Mouse (Mus musculus) adrenal gland, postnatal 4 days (tissue): ENCODE measurements around the gene Gm42417. TPM values are rescaled to one million over a fixed set of nuclear protein-coding genes. Genes with fewer than 3 reads are reported as not detected.
A peak's percentile ranks its signal among the peaks of the same experiment; 100 is the strongest.

Experiments used
- DNase-seq, 2 experiments: peaks; one replicate each; pipeline ENCODE4 v3.0.0; 2021 to 2022; ENCODE audit warnings: low spot score in 2 of 2, mixed read lengths in 2 of 2
- total RNA-seq, 2 experiments: library from RNA; stranded (reverse); gene quantifications; 2 replicates each; pipeline ENCODE4 v1.2.3; 2021

The Gm42417 gene
- total RNA-seq, 2 experiments from 2014 or later, result not detected

DNA sequence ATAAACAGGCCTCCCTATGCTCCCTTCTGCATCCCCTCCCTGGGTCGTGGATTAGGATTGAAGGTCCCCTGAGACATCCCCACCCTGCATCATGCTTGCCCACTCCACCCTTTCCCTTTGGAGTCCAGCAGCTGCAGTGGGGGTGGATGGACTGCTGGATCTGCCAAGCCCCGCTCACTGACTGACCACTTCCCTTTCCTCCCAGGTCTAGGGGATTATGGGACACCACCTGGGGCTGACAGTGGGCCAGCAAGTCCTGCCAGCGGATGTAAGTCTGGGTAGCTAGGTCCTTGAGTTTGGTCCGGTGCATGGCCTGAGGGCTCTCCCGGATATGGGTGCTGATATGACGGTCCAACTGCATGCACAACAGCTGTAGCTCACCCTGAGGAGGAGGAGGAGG, 24.9 kb upstream of the Gm42417 start:
- no peak for DNase-seq

DNA sequence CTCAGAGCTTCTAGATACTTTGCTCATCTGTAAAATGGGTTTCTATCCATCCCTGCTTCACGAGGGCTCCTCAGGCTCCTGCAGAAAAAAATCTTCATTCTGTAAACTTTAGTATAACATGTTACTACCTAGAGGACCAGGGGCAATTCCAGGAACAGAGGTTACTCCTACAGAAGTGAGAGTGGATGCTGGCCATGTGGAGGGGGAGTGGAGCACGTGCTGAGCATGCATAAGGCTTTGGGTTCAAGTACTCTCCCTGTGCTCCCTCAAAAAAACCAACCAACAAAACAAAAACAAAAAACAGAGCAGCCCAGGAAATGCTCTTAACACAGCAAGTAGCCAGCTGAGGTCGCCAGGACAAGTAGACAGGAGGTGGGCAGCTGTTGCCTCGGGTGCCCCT, 24.4 kb upstream of the Gm42417 start:
- no peak for DNase-seq

DNA sequence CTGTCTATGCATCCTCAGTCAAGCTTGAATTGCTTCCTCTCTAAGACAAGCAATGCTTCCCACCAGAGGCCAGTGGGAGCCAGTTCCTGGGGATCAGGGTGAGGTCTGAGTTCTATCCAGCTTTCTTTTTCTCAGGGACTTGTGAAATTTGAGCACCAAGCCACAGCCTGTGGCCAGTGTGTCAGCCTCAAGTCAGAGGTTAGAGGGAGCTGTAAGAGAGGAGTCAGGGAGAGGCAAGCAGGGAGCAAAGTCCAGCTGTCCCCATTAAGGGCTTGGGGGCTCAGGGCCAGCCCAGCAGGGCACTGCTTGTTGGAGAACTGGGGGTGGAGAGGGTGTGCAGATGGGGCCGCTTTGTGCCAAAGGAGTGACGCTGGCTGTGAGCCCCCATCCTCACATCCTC, 24.0 kb upstream of the Gm42417 start:
- no peak for DNase-seq

GRCm38 (mm10) chr1:36562388-36562787, 23.2 kb upstream of the Gm42417 start:
- DNase-seq, result no peak

GRCm38 (mm10) chr1:36560903-36561302, 21.7 kb upstream of the Gm42417 start:
- no peak for DNase-seq

- DNase-seq, result no peak
Measured at GRCm38 (mm10) chr1:36559888-36560287, 20.7 kb upstream of the Gm42417 start.

GRCm38 (mm10) chr1:36559256-36559655, 20.0 kb upstream of the Gm42417 start:
- DNase-seq, result no peak

GRCm38 (mm10) chr1:36558031-36558993, 19.1 kb upstream of the Gm42417 start, which contains the start of gene Sema4c:
Sema4c (minus strand) TSS chr1:36558349.
- peak; percentile 37 to 55 for DNase-seq

GRCm38 (mm10) chr1:36557457-36558011, 18.3 kb upstream of the Gm42417 start:
- DNase-seq, result peak; percentile 72 to 82

DNA sequence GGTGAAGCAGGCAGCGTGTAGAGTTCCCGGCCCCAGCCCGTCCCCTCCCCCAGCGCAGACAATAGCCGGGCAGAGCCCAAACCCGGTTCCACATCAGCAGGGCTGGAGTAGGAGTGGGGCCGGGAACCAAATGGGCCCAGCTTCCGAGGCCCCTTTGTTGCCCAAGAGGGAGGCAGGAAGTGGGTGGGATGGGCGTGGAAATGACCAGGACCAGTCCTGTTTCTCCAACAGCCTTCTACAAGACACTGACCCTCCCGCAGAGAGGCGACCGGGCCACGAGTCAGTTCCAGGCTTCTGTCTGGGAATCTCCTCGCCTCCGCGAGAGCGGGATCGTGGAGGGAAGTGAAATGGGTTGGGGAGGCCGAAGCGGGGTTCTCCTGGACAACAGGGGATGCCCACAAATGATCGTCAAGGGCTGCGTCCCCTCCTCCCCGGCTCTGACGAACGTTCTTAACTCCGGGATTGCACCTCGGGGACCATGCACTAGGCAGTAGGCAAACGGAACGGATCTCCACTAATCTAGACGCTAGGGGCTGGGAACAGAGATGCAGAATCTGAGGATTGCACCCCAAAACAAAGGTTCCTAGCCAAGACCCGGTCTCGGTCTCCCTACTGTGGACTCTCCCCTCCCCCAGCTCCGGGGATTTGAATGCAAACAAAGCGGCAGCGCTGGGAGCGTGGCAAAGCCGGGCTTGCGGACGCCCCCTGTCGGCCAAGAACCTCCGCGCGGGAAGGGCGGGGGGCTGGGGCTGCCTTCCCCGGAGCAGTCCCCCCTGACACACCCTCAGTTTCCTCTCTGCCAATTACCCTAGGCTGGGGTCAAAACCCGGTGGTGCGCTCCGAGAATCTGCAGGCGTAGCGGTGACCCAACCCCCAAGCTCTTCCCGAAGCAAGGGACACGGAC, 17.6 kb upstream of the Gm42417 start:
- peak; percentile 88 for DNase-seq

- DNase-seq, result no peak
Measured at GRCm38 (mm10) chr1:36555798-36556395, 16.7 kb upstream of the Gm42417 start.

DNA sequence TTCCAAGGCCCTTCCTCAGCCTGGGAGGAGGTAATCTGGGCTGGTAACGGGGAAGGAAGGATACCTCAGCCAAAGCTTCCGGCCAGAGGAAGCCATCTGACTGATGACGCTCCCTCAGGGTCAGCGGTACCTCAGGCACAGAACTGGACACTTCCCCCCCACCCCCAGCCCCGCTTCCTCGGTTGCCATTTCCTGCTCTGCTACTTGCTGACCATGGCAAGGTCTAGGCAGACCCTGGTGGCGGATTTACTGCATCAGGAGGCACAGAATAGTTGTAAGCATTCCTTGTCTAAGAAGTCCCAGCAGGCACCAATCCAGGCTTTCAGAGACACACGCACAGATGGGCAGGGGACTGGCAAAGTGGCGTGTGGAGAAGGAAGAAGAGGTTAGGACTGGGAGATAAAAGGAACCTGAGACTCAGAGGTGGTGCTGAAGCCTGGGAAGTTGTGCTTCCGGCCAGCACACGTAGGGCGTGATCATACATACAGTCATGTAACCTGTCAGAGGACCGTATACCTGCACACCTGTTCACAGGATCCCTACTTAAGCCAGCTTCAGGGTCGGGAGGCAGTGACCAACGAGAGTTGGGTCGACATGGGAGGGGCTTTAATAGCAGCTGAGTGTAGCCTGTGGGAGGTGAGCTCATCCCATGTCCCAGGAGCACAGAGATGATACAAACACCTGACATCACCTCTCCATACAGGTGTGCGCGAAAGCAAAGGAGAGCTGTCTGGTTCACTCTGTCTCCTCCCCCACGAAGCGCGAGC, 15.6 kb upstream of the Gm42417 start:
- no peak for DNase-seq

DNA sequence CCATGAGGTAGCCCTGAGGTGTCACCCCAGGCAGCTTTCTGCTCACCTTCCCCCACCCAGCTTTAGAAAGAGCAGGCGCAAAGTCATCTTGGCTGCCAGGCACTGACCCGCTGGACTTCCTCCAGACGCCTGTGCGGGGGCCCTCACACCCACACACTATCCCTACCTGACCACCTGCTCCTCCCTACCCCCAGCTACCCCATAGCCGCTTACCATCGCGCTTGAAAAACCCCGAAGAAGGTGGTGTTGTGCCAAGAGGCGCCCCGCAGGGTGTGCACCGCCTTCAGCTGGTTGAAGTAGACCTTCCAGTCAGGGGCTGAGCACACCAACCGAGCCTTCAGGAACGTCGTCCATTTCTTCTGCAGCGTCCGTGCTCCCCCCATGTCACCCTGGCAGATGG, 13.3 kb upstream of the Gm42417 start:
- DNase-seq, result no peak

- no peak for DNase-seq
Measured at GRCm38 (mm10) chr1:36551904-36552303, 12.7 kb upstream of the Gm42417 start.

DNA sequence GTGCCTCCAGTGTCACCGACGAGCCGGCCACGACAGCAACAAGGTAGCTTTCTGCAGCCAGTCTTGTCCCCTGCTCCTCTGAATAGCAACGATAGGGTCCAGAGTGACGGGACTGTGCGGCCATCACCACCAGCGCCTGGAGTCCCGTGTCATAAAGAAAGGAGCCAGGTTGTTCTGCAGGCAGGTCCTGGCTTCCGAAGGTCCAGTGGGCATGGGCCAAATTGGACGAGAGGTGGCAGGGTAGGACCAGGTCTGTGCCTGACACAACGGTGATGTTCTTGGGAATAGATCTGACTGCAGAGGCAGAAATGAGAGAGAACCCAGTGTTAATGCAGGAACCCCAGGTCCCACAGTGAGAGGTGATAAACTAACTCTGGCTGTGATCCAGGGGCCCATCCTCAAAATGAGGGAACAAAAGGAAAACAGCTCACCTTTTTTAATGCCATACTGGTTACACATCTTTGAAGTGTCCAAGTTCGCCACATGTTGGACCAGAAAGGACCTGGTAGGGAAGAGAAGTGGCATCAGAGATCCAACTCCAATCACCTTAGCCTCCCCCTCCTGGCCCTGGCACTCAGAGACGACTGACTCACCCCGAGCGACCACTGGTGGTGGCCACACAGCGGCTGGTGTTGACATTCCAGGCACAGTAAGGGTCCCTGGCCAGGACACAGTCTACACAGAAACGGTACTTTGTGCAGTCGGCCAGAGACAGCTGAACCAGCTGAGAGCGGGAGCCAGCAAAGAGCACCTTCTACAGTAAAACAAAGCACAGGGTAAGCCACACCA, 11.0 kb upstream of the Gm42417 start:
- no peak for DNase-seq

DNA sequence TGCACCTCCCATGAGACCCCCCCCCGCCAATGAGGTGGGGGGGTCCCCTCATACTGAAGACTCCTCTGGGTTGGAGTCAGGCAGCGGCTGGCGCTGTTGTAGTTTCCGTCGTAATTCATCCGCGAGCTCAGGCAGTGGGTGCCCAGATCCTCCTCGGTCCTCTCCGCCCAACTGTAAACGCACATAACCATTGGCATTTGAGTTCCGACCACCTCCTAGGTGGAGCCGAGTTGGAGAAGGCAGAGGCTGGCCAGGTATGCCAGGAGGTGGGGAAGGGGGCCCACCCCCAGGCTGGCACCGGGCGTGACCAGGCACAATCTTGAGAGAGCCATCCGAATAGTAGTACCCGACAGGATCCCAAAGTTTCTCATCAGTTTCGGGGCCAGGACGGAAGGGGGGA, 10.3 kb upstream of the Gm42417 start:
- DNase-seq, result no peak

GRCm38 (mm10) chr1:36548771-36549170, 9.5 kb upstream of the Gm42417 start:
- no peak for DNase-seq

DNA sequence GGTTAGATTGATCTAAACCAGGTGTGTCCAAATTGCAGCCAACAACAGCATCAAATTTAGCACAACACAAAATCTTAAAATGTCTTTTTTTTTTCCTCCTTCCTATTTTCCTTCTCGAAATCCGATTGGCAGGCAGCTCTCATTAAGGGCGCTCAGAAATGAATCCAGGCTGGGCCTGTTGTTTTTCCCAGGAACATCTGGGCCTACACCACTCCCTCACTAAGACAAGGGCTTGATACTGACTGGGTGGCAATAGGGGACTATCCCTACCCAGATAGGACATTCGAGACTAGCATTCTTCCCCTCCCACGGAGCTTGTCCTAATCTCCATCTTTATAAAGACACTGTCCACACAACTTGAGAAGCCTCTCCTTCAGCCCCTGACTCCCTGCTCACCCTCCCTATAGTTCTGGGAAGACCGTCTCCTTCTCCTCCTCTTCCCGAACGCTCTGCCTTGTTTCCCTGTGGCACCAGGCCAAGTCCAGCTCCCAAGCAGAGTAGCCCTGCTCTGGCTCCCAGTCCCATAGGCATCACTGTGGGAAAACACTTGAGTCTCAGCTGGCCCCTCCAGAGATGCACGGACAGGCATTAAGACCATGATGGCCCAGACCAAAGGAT, 8.9 kb upstream of the Gm42417 start:
- no peak for DNase-seq

GRCm38 (mm10) chr1:36546888-36547471, 7.8 kb upstream of the Gm42417 start, which contains the start of gene Ankrd39:
Ankrd39 (minus strand) TSS chr1:36547445.
- peak; percentile 82 to 94 for DNase-seq
